Mouse (Mus musculus) intestine, postnatal 0 days (tissue): ENCODE results near the gene Lcp2. TPM values are rescaled to one million over a fixed set of nuclear protein-coding genes. Genes with fewer than 3 reads are reported as not detected.
A peak's percentile ranks its signal among the peaks of the same experiment; 100 is the strongest.

Source experiments
- ATAC-seq: fragments of 200-750 bp; cut with Nextera tagmentation; 2 replicates; pipeline ENCODE4 v1.8.0; 2017; ENCODE audit warnings: mild to moderate bottlenecking, moderate TSS enrichment, moderate library complexity
- H3K27ac ChIP-seq: fragments of 300-500 bp; sonication (generic); 2 replicates; pipeline ENCODE4 v1.5.1; 2014; ENCODE audit warnings: mild to moderate bottlenecking, low read depth, low read length, moderate library complexity
- H3K27me3 ChIP-seq: fragments of 300-500 bp; sonication (generic); replicated peaks from 2 replicates; pipeline ENCODE4 v1.6.1; 2014; ENCODE audit warnings: low read length, mixed read lengths; ENCODE audit not compliant: control insufficient read depth, insufficient read depth
- H3K36me3 ChIP-seq: fragments of 300-500 bp; sonication (generic); 2 replicates; pipeline ENCODE4 v1.6.1; 2014; ENCODE audit warnings: mild to moderate bottlenecking, moderate library complexity; ENCODE audit not compliant: control insufficient read depth, insufficient read depth
- H3K4me1 ChIP-seq: fragments of 300-500 bp; sonication (generic); replicated peaks from 2 replicates; pipeline ENCODE4 v1.6.1; 2014; ENCODE audit warnings: antibody characterized with exemption, low read length, mixed read lengths; ENCODE audit not compliant: control insufficient read depth, insufficient read depth
- H3K4me2 ChIP-seq: fragments of 300-500 bp; sonication (generic); replicated peaks from 2 replicates; pipeline ENCODE4 v1.6.1; 2014; ENCODE audit warnings: low read depth, mild to moderate bottlenecking, moderate library complexity
- H3K4me3 ChIP-seq: fragments of 300-500 bp; sonication (generic); 2 replicates; pipeline ENCODE4 v1.5.1; 2014; ENCODE audit warnings: low read depth, low read length
- H3K9ac ChIP-seq: fragments of 300-500 bp; sonication (generic); 2 replicates; pipeline ENCODE4 v1.6.1; 2014; ENCODE audit warnings: mild to moderate bottlenecking, low read depth, low read length
- H3K9me3 ChIP-seq: fragments of 300-500 bp; sonication (generic); 2 replicates; pipeline ENCODE4 v1.6.1; 2016; ENCODE audit warnings: mixed run types; ENCODE audit not compliant: control insufficient read depth
- CTCF ChIP-seq: sonication (generic); IDR thresholded peaks from 2 replicates; pipeline ENCODE4 v1.5.1; 2016; ENCODE audit warnings: low read depth, mild to moderate bottlenecking, control low read depth, antibody characterized with exemption, moderate library complexity
- WGBS: fragments of 180-500 bp; shearing (Covaris S2); extraction: QIAGEN DNeasy Blood & Tissue Kit; methylation state at CpG from one replicate; pipeline ENCODE4 v1.1.7; 2014; 5-methylcytosine and 5-hydroxymethylcytosine counted together
- polyA plus RNA-seq: library from polyadenylated mRNA; unstranded; fragments of >200 nt; fragmentation: Nextera tagmentation; extraction: Ambion mirVana; gene quantifications from 2 replicates; pipeline ENCODE4 v1.2.1, GENCODE M21; 2015

Lcp2 gene
- polyA plus RNA-seq, 1 experiment from 2014 or later, result 2.0 TPM

GRCm38 (mm10) chr11:34008214-34008613, 38.5 kb upstream of the Lcp2 start:
- Histone ChIP-seq H3K4me2 (no peak overlapping the region), H3K9me3 (no peaks in the 10 kb centered on the region), H3K27me3 (no peaks in the 10 kb centered on the region), H3K4me3 (no peak overlapping the region), H3K27ac (no peak overlapping the region), H3K4me1 (no peaks in the 10 kb centered on the region), H3K9ac (no peak overlapping the region), H3K36me3 (no peaks in the 10 kb centered on the region)
- ATAC-seq, result no peak
- no peak for TF ChIP-seq CTCF
- WGBS, result 73% methylated on average over 11 of the region's 11 CpGs

GRCm38 (mm10) chr11:34008702-34009101, 38.0 kb upstream of the Lcp2 start:
- Histone ChIP-seq H3K9me3 (no peaks in the 10 kb centered on the region), H3K4me3 (no peak overlapping the region), H3K36me3 (no peaks in the 10 kb centered on the region), H3K27me3 (no peaks in the 10 kb centered on the region), H3K4me2 (no peak overlapping the region), H3K9ac (no peak overlapping the region), H3K4me1 (no peaks in the 10 kb centered on the region), H3K27ac (no peak overlapping the region)
- TF ChIP-seq CTCF, result peak; percentile 80
- WGBS, result 28% methylated on average over 9 of the region's 9 CpGs
- ATAC-seq, result no peak

- no peak overlapping the region for H3K27ac ChIP-seq
- no peak for TF ChIP-seq CTCF
- WGBS, result 78% methylated on average over 12 of the region's 12 CpGs
- no peak for ATAC-seq
- H3K9ac ChIP-seq, result no peak overlapping the region
- no peaks in the 10 kb centered on the region for H3K4me1 ChIP-seq
- H3K4me3 ChIP-seq, result no peak overlapping the region
- H3K36me3 ChIP-seq, result no peaks in the 10 kb centered on the region
- H3K9me3 ChIP-seq, result no peaks in the 10 kb centered on the region
- no peaks in the 10 kb centered on the region for H3K27me3 ChIP-seq
- no peak overlapping the region for H3K4me2 ChIP-seq
These were observed 37.2 kb upstream of the Lcp2 start for GRCm38 (mm10) chr11:34009316-34010087.

GRCm38 (mm10) chr11:34010133-34010858, 36.4 kb upstream of the Lcp2 start:
- H3K4me1 ChIP-seq, result no peaks in the 10 kb centered on the region
- no peak for TF ChIP-seq CTCF
- H3K27me3 ChIP-seq, result no peaks in the 10 kb centered on the region
- H3K9me3 ChIP-seq, result no peaks in the 10 kb centered on the region
- H3K4me3 ChIP-seq, result no peak overlapping the region
- no peak overlapping the region for H3K9ac ChIP-seq
- H3K36me3 ChIP-seq, result no peaks in the 10 kb centered on the region
- peak overlapping the region; percentile 35; the same call in 1 of the 2 replicates for H3K27ac ChIP-seq
- no peak for ATAC-seq
- 60% methylated on average over 7 of the region's 7 CpGs for WGBS
- no peak overlapping the region for H3K4me2 ChIP-seq

- WGBS, result 46% methylated on average over 4 of the region's 4 CpGs
- Histone ChIP-seq H3K9ac (no peak overlapping the region), H3K36me3 (no peaks in the 10 kb centered on the region), H3K27me3 (no peaks in the 10 kb centered on the region), H3K4me2 (no peak overlapping the region), H3K9me3 (no peaks in the 10 kb centered on the region), H3K4me3 (no peak overlapping the region), H3K4me1 (no peaks in the 10 kb centered on the region), H3K27ac (no peak overlapping the region)
- no peak for ATAC-seq
- TF ChIP-seq CTCF, result no peak
These were observed 35.9 kb upstream of the Lcp2 start for GRCm38 (mm10) chr11:34010859-34011172.

- H3K27me3 ChIP-seq, result no peaks in the 10 kb centered on the region
- no peaks in the 10 kb centered on the region for H3K4me1 ChIP-seq
- H3K9ac ChIP-seq, result no peak overlapping the region
- no peak overlapping the region for H3K27ac ChIP-seq
- H3K9me3 ChIP-seq, result no peaks in the 10 kb centered on the region
- 78% methylated on average over 6 of the region's 6 CpGs for WGBS
- no peaks in the 10 kb centered on the region for H3K36me3 ChIP-seq
- no peak for TF ChIP-seq CTCF
- H3K4me2 ChIP-seq, result no peak overlapping the region
- no peak for ATAC-seq
- no peak overlapping the region for H3K4me3 ChIP-seq
These were observed 34.6 kb upstream of the Lcp2 start for GRCm38 (mm10) chr11:34012007-34012652.
